Mouse (Mus musculus) stomach, postnatal 0 days (tissue): ENCODE data around the gene Efcc1. TPM values are rescaled to one million over a fixed set of nuclear protein-coding genes. Genes with fewer than 3 reads are reported as not detected.
A peak's percentile ranks its signal among the peaks of the same experiment; 100 is the strongest.

Experiments used
- ATAC-seq: fragments of 200-750 bp; cut with Nextera tagmentation; 2 replicates; pipeline ENCODE4 v1.8.0; 2017; ENCODE audit not compliant: low FRiP score, low TSS enrichment
- DNase-seq: peaks from one replicate; pipeline ENCODE4 v3.0.0-alpha.2; 2016; ENCODE audit warnings: low spot score
- H3K27ac ChIP-seq: fragments of 300-500 bp; sonication (generic); replicated peaks from 2 replicates; pipeline ENCODE4 v1.5.1; 2014; ENCODE audit warnings: mild to moderate bottlenecking, control low read depth
- H3K27me3 ChIP-seq: fragments of 300-500 bp; sonication (generic); 2 replicates; pipeline ENCODE4 v1.6.1; 2014; ENCODE audit warnings: low read length; ENCODE audit not compliant: control insufficient read depth, insufficient read depth
- H3K36me3 ChIP-seq: fragments of 300-500 bp; sonication (generic); 2 replicates; pipeline ENCODE4 v1.6.1; 2014; ENCODE audit warnings: low read length, mixed read lengths; ENCODE audit not compliant: control insufficient read depth, insufficient read depth
- H3K4me1 ChIP-seq: fragments of 300-500 bp; sonication (generic); replicated peaks from 2 replicates; pipeline ENCODE4 v1.6.1; 2014; ENCODE audit warnings: antibody characterized with exemption; ENCODE audit not compliant: control insufficient read depth, insufficient read depth
- H3K4me2 ChIP-seq: fragments of 300-500 bp; sonication (generic); replicated peaks from 2 replicates; pipeline ENCODE4 v1.6.1; 2014; ENCODE audit warnings: low read depth, mild to moderate bottlenecking, control low read depth, moderate library complexity
- H3K4me3 ChIP-seq: fragments of 300-500 bp; sonication (generic); 2 replicates; pipeline ENCODE4 v1.5.1; 2014; ENCODE audit warnings: low read depth, low read length, control low read depth
- H3K9ac ChIP-seq: fragments of 300-500 bp; sonication (generic); 2 replicates; pipeline ENCODE4 v1.6.1; 2014; ENCODE audit warnings: mild to moderate bottlenecking, low read length, control low read depth, mixed read lengths
- H3K9me3 ChIP-seq: fragments of 300-500 bp; sonication (generic); 2 replicates; pipeline ENCODE4 v1.6.1; 2016; ENCODE audit warnings: low read length; ENCODE audit not compliant: control insufficient read depth
- CTCF ChIP-seq: IDR thresholded peaks from 2 replicates; pipeline ENCODE4 v1.5.1; 2016; ENCODE audit warnings: antibody characterized with exemption, low read depth, mild to moderate bottlenecking, moderate library complexity
- EP300 ChIP-seq: optimal IDR thresholded peaks from 2 replicates; pipeline ENCODE3; 2016; ENCODE audit warnings: antibody characterized with exemption
- WGBS: fragments of 180-500 bp; shearing (Covaris S2); extraction: QIAGEN DNeasy Blood & Tissue Kit; methylation state at CpG from one replicate; pipeline ENCODE4 v1.1.7; 2014; 5-methylcytosine and 5-hydroxymethylcytosine counted together
- polyA plus RNA-seq: library from polyadenylated mRNA; unstranded; fragments of >200 nt; fragmentation: Nextera tagmentation; extraction: Ambion mirVana; gene quantifications from 2 replicates; pipeline ENCODE4 v1.2.1, GENCODE M21; 2015

The Efcc1 gene
- polyA plus RNA-seq, 1 experiment from 2014 or later = 1.4 TPM

DNA sequence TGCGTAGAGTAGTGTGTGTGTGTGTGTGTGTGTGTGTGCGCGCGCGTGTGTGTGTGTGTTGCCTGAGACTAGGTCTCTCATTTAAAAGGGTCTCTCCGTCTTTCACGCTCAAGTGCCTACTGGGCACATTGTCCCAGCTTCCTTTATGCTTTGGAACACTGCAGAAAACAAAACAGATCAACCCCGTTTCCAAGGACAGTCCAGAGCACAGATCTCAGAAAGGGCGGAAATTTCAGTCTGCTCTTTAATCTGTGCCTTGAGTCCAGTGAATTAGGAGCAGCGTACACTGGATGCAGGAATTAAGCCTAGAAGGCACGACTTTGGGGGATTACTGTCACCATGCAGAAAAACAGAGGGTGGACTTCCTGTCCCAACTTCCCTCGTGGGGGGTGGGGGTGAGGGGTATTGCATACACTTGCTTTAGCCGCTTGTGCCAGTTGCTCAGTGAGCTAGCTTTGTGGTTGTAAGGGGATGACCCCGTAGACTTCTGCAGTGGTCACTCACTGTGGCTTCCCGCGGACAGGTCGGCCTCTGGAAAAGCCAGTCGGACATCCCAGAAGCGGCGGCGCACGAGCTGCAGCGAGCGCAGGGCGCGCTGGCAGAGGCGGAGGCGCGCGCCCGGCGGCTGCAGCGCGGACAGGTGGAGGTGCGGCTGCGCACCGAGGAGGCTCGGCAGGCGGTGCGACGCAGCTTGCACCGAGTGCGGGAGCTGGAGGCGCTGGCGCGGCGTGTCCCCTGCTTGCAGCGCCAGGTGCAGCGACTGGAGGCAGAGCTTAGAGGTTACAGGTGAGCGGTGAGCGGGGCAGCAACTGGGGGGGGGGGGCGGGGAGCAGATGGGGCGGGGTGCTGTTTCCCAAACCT lies 1.7 kb downstream of the Efcc1 start:
- ATAC-seq (no peak), DNase-seq (peak; percentile 39)
- Histone ChIP-seq H3K4me3 (peak overlapping the region; percentile 54), H3K9me3 (no peaks in the 10 kb centered on the region), H3K9ac (peak overlapping the region; percentile 41; the same call in 1 of the 2 replicates), H3K4me1 (no peaks in the 10 kb centered on the region), H3K27ac (no peak overlapping the region), H3K36me3 (no peaks in the 10 kb centered on the region), H3K4me2 (peak overlapping the region; percentile 87), H3K27me3 (peaks cover 14% of the 10 kb centered on the region; the same call in 1 of the 2 replicates)
- TF ChIP-seq CTCF (no peak), EP300 (no peak)
- 9% methylated on average over 33 of the region's 53 CpGs for WGBS

DNA sequence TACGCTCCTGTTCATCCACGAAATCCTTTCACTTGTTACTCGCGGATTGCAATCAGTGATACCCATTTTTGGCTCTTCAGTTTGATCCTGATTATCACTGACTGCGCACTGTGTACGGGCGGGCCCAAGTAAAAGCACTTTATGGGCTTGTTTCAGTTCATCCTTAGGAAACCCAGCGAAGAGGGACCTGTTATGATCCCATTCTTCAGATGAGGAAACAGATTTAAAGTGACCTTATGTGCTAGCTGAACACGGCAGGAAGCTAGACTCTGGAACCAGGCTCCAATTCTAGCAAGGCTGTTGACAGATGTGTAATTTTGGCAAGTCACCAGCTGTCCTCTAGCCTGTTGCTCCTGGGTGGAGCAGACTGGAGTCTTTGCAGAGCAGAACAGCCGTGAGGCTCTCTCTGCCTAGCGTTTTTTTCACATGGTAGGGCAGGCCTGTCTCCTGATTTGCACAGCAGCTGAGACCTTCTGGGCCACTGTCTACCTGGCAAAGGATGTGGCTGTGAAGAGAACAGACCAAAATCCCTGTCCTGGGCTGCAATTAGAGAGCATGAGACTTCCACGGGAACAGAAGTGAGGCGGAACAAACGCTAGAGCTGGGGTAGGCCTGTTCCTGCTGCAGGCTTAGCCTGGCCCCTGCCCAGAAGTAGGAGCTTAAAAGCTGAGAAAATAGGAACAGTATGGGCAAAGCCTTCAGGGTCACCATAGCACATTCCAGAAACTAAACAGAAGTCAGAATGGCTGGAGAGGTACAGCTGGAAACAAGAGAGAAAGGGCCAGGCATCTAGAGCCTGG lies 2.7 kb downstream of the Efcc1 start:
- no peaks in the 10 kb centered on the region for H3K9me3 ChIP-seq
- peaks cover 14% of the 10 kb centered on the region; the same call in 1 of the 2 replicates for H3K27me3 ChIP-seq
- H3K36me3 ChIP-seq = no peaks in the 10 kb centered on the region
- no peak for TF ChIP-seq EP300
- no peak for TF ChIP-seq CTCF
- peak overlapping the region; percentile 35; the same call in 1 of the 2 replicates for H3K4me3 ChIP-seq
- H3K4me1 ChIP-seq = no peaks in the 10 kb centered on the region
- ATAC-seq (0 out of 2 replicates have a peak, but pooled peaks have one; percentile 27), DNase-seq (no peak)
- 37% methylated on average over 14 of the region's 14 CpGs for WGBS
- H3K4me2 ChIP-seq = peak overlapping the region; percentile 62
- peak overlapping the region; percentile 45; the same call in 1 of the 2 replicates for H3K27ac ChIP-seq
- no peak overlapping the region for H3K9ac ChIP-seq

DNA sequence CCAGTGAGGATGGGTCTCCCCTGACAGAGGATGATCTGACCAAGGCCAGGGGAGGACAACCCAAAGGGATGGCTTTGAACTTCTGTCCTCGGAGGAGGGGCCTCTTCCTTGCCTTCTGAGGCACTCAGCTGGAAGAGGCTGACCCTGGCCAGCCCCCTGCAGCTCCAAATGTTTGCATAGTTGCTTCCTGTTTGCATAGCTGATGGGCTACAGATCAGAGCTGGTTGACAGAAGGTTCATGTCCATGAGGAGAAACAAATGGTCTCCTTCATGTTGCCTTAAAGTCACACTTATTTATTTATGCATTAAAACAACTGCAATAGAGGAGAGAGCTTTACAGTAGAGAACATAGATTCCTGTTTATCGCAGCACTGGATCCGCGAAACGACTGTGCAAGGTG lies 3.5 kb downstream of the Efcc1 start:
- DNase-seq (no peak), ATAC-seq (peak; percentile 34; the same call in 1 of the 2 replicates)
- no peaks in the 10 kb centered on the region for H3K36me3 ChIP-seq
- H3K27ac ChIP-seq = peak overlapping the region; percentile 45; the same call in 1 of the 2 replicates
- no peak overlapping the region for H3K4me2 ChIP-seq
- H3K27me3 ChIP-seq = peaks cover 14% of the 10 kb centered on the region; the same call in 1 of the 2 replicates
- 28% methylated on average over 5 of the region's 5 CpGs for WGBS
- H3K4me3 ChIP-seq = no peak overlapping the region
- H3K9ac ChIP-seq = no peak overlapping the region
- TF ChIP-seq CTCF (no peak), EP300 (no peak)
- H3K9me3 ChIP-seq = no peaks in the 10 kb centered on the region
- H3K4me1 ChIP-seq = no peaks in the 10 kb centered on the region

DNA sequence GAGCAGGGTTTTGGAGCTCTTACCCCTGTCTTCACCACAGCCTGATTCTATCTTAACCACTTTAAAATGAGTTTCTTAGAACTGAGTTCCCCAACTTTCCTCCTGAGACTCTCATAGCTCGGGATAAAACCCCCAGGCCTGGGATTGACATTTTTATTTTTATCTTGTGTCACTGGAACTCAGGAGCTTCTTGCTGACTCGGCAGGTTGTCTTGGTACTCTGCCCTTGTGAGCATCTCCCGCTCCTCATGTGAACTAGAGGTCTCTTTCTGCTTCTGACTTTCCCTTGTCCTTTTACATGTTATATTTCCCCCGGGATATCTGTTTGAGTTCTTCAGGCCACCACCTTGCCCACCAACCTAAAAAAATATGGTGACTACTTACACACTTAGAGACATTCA lies 6.3 kb downstream of the Efcc1 start:
- 82% methylated on average over 4 of the region's 4 CpGs for WGBS
- no peak overlapping the region for H3K27ac ChIP-seq
- peaks cover under 1% of the 10 kb centered on the region; the same call in 1 of the 2 replicates for H3K27me3 ChIP-seq
- no peak for ATAC-seq
- H3K4me1 ChIP-seq = no peaks in the 10 kb centered on the region
- DNase-seq = no peak
- TF ChIP-seq EP300 = no peak
- H3K9ac ChIP-seq = no peak overlapping the region
- H3K4me3 ChIP-seq = no peak overlapping the region
- H3K36me3 ChIP-seq = no peaks in the 10 kb centered on the region
- H3K4me2 ChIP-seq = no peak overlapping the region
- no peaks in the 10 kb centered on the region for H3K9me3 ChIP-seq

DNA sequence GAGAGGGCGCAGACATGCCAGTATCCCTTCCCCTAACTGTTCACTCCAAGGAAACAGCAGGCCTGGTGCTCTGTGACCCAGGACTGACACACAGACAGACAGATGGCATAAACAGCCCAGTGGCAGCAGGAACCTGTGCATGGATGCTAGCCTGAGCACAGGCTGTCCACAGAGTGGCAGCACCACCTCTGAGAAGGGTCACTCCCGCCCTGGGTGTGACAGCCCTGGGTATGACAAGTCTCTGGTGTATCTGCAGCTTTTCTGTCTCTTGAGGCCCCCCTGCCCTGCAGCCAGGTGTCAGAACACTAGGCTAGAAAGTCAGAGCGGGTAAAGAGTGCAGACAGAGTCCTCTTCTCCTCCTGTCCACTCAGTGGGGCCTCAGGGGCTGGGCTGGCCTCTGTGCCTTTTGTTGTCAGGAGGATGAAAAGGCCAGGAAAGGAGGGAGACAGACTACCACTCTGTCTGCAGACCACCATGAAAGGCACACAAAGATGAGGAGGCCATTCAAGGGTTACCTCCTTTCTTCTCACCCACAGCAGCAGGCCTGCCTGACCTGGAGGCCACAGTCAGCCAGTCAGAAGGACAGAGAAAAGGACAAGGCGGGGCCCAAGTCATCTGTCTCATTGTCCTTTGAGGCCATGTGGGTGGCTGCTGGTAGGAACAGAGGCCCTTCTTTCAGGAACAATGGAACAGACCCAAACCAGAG lies 7.4 kb downstream of the Efcc1 start:
- TF ChIP-seq CTCF (peak; percentile 40), EP300 (no peak)
- Histone ChIP-seq H3K4me1 (no peaks in the 10 kb centered on the region), H3K9me3 (no peaks in the 10 kb centered on the region), H3K36me3 (no peaks in the 10 kb centered on the region), H3K4me2 (no peak overlapping the region), H3K27ac (no peak overlapping the region), H3K4me3 (no peak overlapping the region), H3K27me3 (no peaks in the 10 kb centered on the region), H3K9ac (no peak overlapping the region)
- ATAC-seq (no peak), DNase-seq (no peak)
- 66% methylated on average over 4 of the region's 4 CpGs for WGBS
